Mouse (Mus musculus) lung, adult 10 weeks (tissue): Measurements from ENCODE around the gene Gm11232. TPM values are rescaled to one million over a fixed set of nuclear protein-coding genes. Genes with fewer than 3 reads are reported as not detected.

Source experiments
- polyA plus RNA-seq: library from polyadenylated mRNA; stranded (reverse); fragments of 350-450 nt; fragmentation: Illumina TruSeq; extraction: RNeasy Lipid Tissue Mini Kit (QIAGEN cat#74804); gene quantifications from one replicate; pipeline ENCODE4 v1.2.3, GENCODE M21; 2014; ENCODE audit warnings: low read depth, low replicate concordance; ENCODE audit not compliant: insufficient read depth

Gene Gm11232
- not detected for polyA plus RNA-seq

GRCm38 (mm10) chr4:71757865-71758264 lies at the start of gene Gm11232:
Gene Gm11232 (minus strand): TSS chr4:71757965.

